Mouse (Mus musculus) thymus, adult 2 months (tissue): Measurements from ENCODE around the gene Clk3. TPM values are rescaled to one million over a fixed set of nuclear protein-coding genes. Genes with fewer than 3 reads are reported as not detected.

Source experiments
- DNase-seq: peaks from one replicate; pipeline ENCODE4 v3.0.0; 2021
- H3K27ac ChIP-seq: fragments of 200-500 bp; 2 replicates; pipeline ENCODE4 v1.5.1; 2012; ENCODE audit warnings: low read length, control low read depth; ENCODE audit not compliant: control insufficient read depth, insufficient read depth
- H3K27me3 ChIP-seq: fragments of 200-500 bp; 2 replicates; pipeline ENCODE4 v1.6.1; 2012; ENCODE audit warnings: mild to moderate bottlenecking, low read length, moderate library complexity, mixed read lengths; ENCODE audit not compliant: control insufficient read depth, insufficient read depth
- H3K36me3 ChIP-seq: fragments of 200-500 bp; 2 replicates; pipeline ENCODE4 v1.6.1; 2012; ENCODE audit warnings: mild to moderate bottlenecking, low read length, moderate library complexity; ENCODE audit not compliant: control insufficient read depth, insufficient read depth
- H3K4me1 ChIP-seq: fragments of 200-500 bp; replicated peaks from 2 replicates; pipeline ENCODE4 v1.6.1; 2012; ENCODE audit warnings: low read length; ENCODE audit not compliant: control insufficient read depth, insufficient read depth
- H3K4me3 ChIP-seq: fragments of 200-500 bp; 2 replicates; pipeline ENCODE4 v1.5.1; 2012; ENCODE audit warnings: mild to moderate bottlenecking, low read length, control low read depth, moderate library complexity; ENCODE audit not compliant: control insufficient read depth, insufficient read depth
- CTCF ChIP-seq: fragments of 200-500 bp; IDR thresholded peaks from 2 replicates; pipeline ENCODE4 v1.5.1; 2012; ENCODE audit warnings: mild to moderate bottlenecking, control low read depth, low read length, moderate library complexity, borderline replicate concordance; ENCODE audit not compliant: control insufficient read depth, poor library complexity, insufficient read depth; ENCODE audit errors: extremely low read depth
- POLR2A ChIP-seq: fragments of 200-500 bp; IDR thresholded peaks from 2 replicates; pipeline ENCODE4 v1.6.1; 2012; ENCODE audit warnings: mild to moderate bottlenecking, low read length, control low read depth, moderate library complexity; ENCODE audit not compliant: control insufficient read depth, poor library complexity, insufficient read depth; ENCODE audit errors: extremely low read depth
- WGBS: fragments of 180-500 bp; shearing (Covaris S2); methylation state at CpG from one replicate; pipeline ENCODE4 v1.1.7; 2018; 5-methylcytosine and 5-hydroxymethylcytosine counted together
- polyA plus RNA-seq: library from polyadenylated mRNA; depleted of rRNA; stranded (reverse); fragments of >200 nt; gene quantifications from 2 replicates; pipeline ENCODE4 v1.2.3, GENCODE M21; 2012

Clk3 gene
- polyA plus RNA-seq, 1 experiment = 762 TPM

DNA sequence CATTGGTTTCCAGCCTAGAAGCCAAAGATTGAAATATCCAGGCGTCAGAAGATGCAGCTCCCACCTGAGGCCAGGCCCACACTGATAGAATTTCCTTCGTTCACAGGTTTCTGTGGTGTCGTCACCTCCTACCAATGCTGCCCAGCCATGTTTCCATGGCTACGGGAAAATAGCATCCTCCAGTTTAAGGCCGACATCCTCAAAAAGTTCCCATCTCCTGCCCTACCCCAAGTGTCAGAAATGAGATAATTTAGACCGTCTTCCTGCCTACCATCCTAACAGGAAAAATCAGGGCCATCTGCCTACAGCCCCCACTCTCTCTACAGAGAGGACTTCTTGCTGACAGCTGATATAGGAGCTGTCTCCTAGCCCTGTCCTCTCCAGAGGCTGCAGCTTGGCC, 771 bp upstream of the Clk3 start:
- H3K27ac ChIP-seq = peak overlapping the region; percentile 90
- TF ChIP-seq POLR2A (no peak), CTCF (no peak)
- H3K4me1 ChIP-seq = peaks cover 60% of the 10 kb centered on the region
- no peaks in the 10 kb centered on the region for H3K27me3 ChIP-seq
- no peak for DNase-seq
- WGBS = 83% methylated on average over 6 of the region's 6 CpGs
- peak overlapping the region; percentile 86 for H3K4me3 ChIP-seq
- peaks cover 2% of the 10 kb centered on the region for H3K36me3 ChIP-seq

DNA sequence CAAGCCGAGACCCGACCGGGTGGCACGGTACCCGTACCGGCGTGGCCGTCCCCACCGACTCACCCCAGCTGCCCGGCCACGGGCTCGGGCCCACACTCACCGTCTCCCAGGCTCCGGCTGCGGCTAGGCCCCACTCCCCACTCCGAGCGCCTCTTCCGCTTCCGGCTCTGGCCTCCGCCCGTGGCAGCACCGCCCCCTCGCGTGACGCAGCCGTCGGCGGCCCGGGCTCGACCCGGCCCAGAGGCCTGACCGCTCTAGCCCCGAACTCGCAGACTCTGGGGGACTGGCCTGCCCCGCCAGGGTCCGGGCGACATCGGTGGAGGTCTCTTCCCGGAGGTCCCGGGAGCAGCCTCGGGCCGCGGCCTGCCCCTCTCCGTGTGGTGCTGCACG, 691 bp downstream of the Clk3 start:
- no peaks in the 10 kb centered on the region for H3K27me3 ChIP-seq
- DNase-seq = peak; percentile 95
- TF ChIP-seq POLR2A (peak; percentile 97), CTCF (no peak)
- peak overlapping the region; percentile 90 for H3K27ac ChIP-seq
- under 1% methylated on average over 45 of the region's 45 CpGs for WGBS
- H3K4me1 ChIP-seq = peaks cover 56% of the 10 kb centered on the region
- peak overlapping the region; percentile 86 for H3K4me3 ChIP-seq
- peaks cover 17% of the 10 kb centered on the region for H3K36me3 ChIP-seq

DNA sequence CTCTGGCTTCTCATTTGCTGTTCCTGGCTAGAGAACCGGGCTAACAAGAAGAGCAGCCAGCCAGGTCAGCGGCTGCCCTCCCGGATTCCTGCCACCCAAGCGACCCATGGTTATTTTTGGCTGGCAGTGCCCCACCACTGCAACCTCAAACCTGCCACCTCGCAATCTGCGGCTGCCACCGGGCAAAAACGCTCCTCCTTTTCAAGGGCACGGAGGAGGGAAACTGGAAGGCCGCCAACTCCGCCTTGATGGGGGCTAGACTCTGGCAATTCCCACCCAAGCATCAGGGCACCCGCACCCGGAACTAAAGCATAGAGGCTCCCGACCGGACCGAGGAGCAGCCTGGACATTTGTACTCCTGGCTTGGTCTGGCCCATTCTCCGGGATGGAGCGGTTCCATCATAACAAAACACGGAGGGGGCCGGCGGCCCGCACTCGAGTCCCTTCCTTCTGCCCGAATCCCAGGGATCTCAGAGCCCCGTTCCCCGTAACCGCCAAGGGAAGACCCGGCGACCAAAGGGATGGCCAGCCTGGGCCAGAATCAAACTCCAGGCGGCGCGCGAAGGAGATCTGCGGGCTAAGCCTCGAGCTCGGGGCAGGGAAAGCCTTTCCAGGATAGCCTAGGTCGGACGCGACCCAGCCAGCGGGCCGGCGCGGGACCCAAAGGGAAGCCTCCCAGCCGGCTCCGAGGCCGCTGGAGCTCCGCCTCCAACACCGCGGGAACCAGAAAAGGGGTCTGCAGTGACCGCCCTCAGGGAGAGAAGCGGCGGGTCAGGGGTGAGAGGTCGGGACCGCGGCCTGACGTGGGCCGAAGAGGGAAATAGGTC, 1.3 kb downstream of the Clk3 start:
- peak; percentile 63 for DNase-seq
- H3K27ac ChIP-seq = peak overlapping the region; percentile 72
- peaks cover 55% of the 10 kb centered on the region for H3K4me1 ChIP-seq
- H3K4me3 ChIP-seq = peak overlapping the region; percentile 86
- TF ChIP-seq CTCF (no peak), POLR2A (no peak)
- H3K36me3 ChIP-seq = peaks cover 23% of the 10 kb centered on the region
- no peaks in the 10 kb centered on the region for H3K27me3 ChIP-seq
- WGBS = under 1% methylated on average over 57 of the region's 57 CpGs

GRCm38 (mm10) chr9:57762563-57762991, 3.1 kb downstream of the Clk3 start:
- DNase-seq = peak; percentile 48
- peaks cover 43% of the 10 kb centered on the region for H3K4me1 ChIP-seq
- H3K36me3 ChIP-seq = peaks cover 40% of the 10 kb centered on the region
- H3K4me3 ChIP-seq = peak overlapping the region; percentile 43
- H3K27me3 ChIP-seq = no peaks in the 10 kb centered on the region
- peak overlapping the region; percentile 93 for H3K27ac ChIP-seq
- TF ChIP-seq POLR2A (no peak), CTCF (no peak)
- WGBS = 13% methylated on average over 6 of the region's 6 CpGs

- Histone ChIP-seq H3K4me3 (peak overlapping the region; percentile 43), H3K27ac (peak overlapping the region; percentile 93), H3K27me3 (no peaks in the 10 kb centered on the region), H3K36me3 (peaks cover 47% of the 10 kb centered on the region), H3K4me1 (peaks cover 36% of the 10 kb centered on the region)
- peak; percentile 46 for DNase-seq
- 71% methylated on average over 13 of the region's 13 CpGs for WGBS
- no peak for TF ChIP-seq POLR2A
- TF ChIP-seq CTCF = no peak
Measured at GRCm38 (mm10) chr9:57761563-57762551, 3.8 kb downstream of the Clk3 start.

GRCm38 (mm10) chr9:57760416-57761146, 5.1 kb downstream of the Clk3 start:
- TF ChIP-seq POLR2A (no peak), CTCF (no peak)
- peaks cover 57% of the 10 kb centered on the region for H3K36me3 ChIP-seq
- no peak overlapping the region for H3K27ac ChIP-seq
- no peak for DNase-seq
- H3K4me3 ChIP-seq = no peak overlapping the region
- no peaks in the 10 kb centered on the region for H3K27me3 ChIP-seq
- peaks cover 26% of the 10 kb centered on the region for H3K4me1 ChIP-seq
- WGBS = 98% methylated on average over 24 of the region's 24 CpGs
